Mouse (Mus musculus) cerebellum, adult 2 months (tissue): ENCODE results near the gene Sis. TPM values are rescaled to one million over a fixed set of nuclear protein-coding genes. Genes with fewer than 3 reads are reported as not detected.

ENCODE experiments used
- DNase-seq, 2 experiments: peaks; one replicate each; pipeline ENCODE4 v3.0.0; 2021
- H3K27ac ChIP-seq: fragments of 200-500 bp; 2 replicates; pipeline ENCODE4 v1.5.1; 2012; ENCODE audit warnings: low read length, control low read depth, inconsistent platforms; ENCODE audit not compliant: insufficient read depth
- H3K27me3 ChIP-seq: fragments of 200-500 bp; 2 replicates; pipeline ENCODE4 v1.6.1; 2012; ENCODE audit warnings: inconsistent platforms, mild to moderate bottlenecking, low read length, moderate library complexity; ENCODE audit not compliant: control insufficient read depth, insufficient read depth
- H3K4me1 ChIP-seq: fragments of 200-500 bp; 2 replicates; pipeline ENCODE4 v1.6.1; 2011; ENCODE audit warnings: low read length; ENCODE audit not compliant: control insufficient read depth, insufficient read depth
- H3K4me3 ChIP-seq: fragments of 200-500 bp; replicated peaks from 2 replicates; pipeline ENCODE3; 2011; ENCODE audit warnings: mild to moderate bottlenecking, low read depth, low read length, control low read depth; ENCODE audit not compliant: insufficient read depth
- CTCF ChIP-seq: fragments of 200-500 bp; IDR thresholded peaks from 2 replicates; pipeline ENCODE4 v1.5.1; 2011; ENCODE audit warnings: low read depth, mild to moderate bottlenecking, control low read depth, low read length, moderate library complexity, borderline replicate concordance; ENCODE audit not compliant: insufficient read depth
- POLR2A ChIP-seq: fragments of 200-500 bp; IDR thresholded peaks from 2 replicates; pipeline ENCODE4 v1.6.1; 2011; ENCODE audit warnings: low read length, control low read depth, borderline replicate concordance; ENCODE audit not compliant: insufficient read depth
- WGBS: fragments of 180-500 bp; shearing (Covaris S2); methylation state at CpG from one replicate; pipeline ENCODE4 v1.1.7; 2018; 5-methylcytosine and 5-hydroxymethylcytosine counted together
- polyA plus RNA-seq: library from polyadenylated mRNA; depleted of rRNA; stranded (reverse); fragments of >200 nt; gene quantifications from 2 replicates; pipeline ENCODE4 v1.2.3, GENCODE M21; 2012; rRNA removed

Gene Sis
- 0.02 and 0.06 TPM in 2 replicates for polyA plus RNA-seq

DNA sequence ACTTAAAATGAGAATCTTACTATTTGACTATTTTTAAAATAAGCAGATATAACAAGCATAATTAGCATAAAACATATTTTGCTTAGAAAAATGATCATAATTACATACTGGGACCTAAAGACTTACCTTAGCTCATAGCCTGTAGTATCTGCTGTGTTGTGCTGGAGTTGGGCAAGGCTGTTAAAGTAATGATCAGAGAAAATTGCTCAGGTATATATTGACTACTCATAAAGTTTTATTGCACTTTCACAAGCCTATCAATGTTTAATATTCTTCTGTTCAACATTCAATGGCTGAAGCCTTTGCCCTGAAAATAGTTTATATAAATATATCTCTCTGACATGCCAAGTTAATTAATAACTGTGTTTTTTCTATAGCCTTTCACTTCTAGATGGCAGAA, at the start of gene Sis:
Gene Sis, minus strand, starts transcription at position 189 of the 400 bp plus-strand sequence.
- no peaks in the 10 kb centered on the region for H3K4me1 ChIP-seq
- H3K27ac ChIP-seq = no peak within 1 kb of the TSS
- no peaks in the 10 kb centered on the region for H3K27me3 ChIP-seq
- no peak for DNase-seq
- TF ChIP-seq POLR2A (no peak), CTCF (no peak)
- H3K4me3 ChIP-seq = no peak within 1 kb of the TSS

DNA sequence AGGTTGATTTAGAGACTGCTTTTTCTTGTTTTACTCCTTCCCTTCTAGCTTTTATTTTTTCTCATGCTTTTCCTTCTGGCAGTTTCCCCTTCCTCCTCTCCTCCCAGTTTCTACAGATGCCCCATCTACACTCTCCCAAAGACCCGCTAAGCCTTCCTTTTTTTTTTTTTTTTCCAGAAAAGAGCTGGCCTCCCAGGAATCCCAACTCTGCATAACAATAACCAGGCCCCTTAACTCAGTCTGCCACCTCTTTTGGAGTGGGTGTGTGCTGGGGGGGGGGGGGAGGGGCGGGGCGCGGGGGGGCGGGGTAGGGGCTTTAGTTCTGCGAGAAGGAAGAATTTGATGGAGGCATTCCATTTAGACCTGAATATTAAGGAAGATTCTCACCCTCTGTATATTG, 38.4 kb upstream of the Sis start:
- no peak for DNase-seq
- WGBS = 6% methylated on average over 6 of the region's 6 CpGs
- no peak overlapping the region for H3K4me3 ChIP-seq
- no peak overlapping the region for H3K27ac ChIP-seq
- H3K4me1 ChIP-seq = no peaks in the 10 kb centered on the region
- TF ChIP-seq POLR2A (no peak), CTCF (no peak)
- H3K27me3 ChIP-seq = no peaks in the 10 kb centered on the region

DNA sequence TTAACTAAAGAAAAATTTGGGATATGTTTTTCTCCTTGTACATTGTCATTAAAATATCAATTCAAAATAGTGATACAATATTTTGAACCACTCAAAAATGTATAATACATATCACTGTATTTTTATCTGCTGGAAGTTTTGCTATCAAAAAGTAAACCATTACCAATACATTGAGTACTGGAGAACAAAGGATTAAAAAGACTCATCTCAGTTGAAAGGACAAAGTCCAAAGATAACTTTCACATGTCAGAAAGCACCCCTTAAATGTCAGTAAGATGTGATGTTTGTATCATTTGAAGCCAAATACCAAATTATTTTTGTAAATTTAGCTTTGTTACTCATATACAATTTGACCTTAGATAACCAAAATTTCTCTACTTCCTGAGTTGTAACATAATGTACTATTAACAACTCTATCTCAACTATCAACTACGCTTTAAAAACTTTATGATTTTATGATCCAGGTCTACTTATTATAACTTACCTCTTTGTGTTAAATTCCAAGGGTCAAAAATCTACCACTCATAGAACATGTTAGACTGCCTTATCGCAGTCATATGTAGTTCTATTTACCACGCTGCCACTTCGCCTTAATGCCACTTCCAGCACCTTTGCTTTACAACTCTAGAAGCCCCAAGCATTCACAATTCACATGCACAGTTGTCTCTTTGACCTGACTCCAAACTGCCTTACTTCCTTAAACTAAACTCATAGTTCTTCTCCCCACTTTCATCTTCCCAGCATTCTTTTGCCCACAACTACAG, 35.5 kb upstream of the Sis start:
- TF ChIP-seq POLR2A = no peak
- WGBS = 94% methylated on average over 4 of the region's 4 CpGs

DNA sequence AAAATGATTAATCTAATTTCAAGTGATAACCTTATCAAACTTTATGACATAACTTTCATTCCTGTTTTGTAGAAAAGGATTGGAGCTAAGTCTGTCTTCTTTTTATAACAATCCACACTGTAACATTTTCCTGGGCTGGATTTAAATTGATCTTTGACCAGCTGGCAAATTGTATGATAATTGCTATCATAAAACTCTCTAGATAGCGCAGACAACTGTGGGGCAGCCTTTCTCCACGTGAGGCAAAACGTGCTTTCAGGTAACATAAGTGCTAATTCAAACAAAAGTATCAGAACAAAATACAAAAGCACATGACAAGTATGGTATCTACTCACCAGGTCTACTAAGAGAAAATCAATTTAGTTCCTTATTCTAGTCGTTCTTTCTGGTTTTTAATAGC, 29.9 kb upstream of the Sis start:
- Histone ChIP-seq H3K4me3 (no peak overlapping the region), H3K27ac (no peak overlapping the region), H3K4me1 (no peaks in the 10 kb centered on the region), H3K27me3 (no peaks in the 10 kb centered on the region)
- no peak for DNase-seq
- WGBS = 86% methylated on average over 4 of the region's 4 CpGs
- no peak for TF ChIP-seq CTCF
- TF ChIP-seq POLR2A = no peak

More for the DNA sequence above, 35.5 kb upstream of the Sis start:
- Histone ChIP-seq H3K27me3 (no peaks in the 10 kb centered on the region), H3K27ac (no peak overlapping the region), H3K4me1 (no peaks in the 10 kb centered on the region), H3K4me3 (no peak overlapping the region)
- no peak for DNase-seq

DNA sequence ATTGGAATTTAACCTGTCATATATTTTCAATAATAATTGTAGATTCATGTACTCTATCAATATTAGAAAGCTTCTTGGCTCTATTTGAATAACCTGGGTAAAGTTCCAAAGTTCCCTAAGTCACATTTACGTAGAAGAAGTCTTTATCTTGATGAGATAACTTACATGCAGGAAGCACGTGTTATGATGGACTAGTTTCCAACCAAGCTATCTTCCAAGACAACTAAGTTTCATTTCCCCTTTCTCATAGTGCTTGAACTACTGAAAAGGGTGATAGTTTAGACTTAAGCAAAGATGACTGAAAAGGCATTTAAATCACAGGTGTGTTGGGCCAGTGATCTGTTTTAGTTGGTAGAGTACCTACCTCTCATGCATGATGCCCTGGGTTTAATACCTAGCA, 23.3 kb upstream of the Sis start:
- TF ChIP-seq CTCF = no peak
- no peak for TF ChIP-seq POLR2A
- WGBS = 83% methylated on average over 2 of the region's 2 CpGs

DNA sequence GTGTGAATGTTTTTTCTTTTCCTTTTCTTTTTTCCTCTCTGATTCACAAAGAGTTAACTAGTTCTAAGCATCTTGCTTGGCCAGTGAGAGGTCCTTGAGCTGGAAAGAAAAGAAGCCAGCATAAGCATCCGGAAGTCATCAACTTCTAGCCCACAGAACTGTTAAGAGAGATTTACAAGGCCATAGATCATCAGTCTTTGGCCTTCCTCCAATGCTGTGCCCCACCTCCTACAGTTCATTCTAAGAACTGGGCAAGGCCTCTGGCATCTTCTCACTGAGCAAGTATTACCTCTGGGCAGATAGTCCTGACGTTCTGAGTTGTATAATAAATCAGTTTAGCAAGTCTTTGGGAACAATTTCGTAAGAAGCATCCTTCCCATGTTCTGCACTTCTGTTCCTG, 8.9 kb upstream of the Sis start:
- Histone ChIP-seq H3K27ac (no peak overlapping the region), H3K4me3 (no peak overlapping the region), H3K27me3 (no peaks in the 10 kb centered on the region), H3K4me1 (no peaks in the 10 kb centered on the region)
- no peak for DNase-seq
- TF ChIP-seq CTCF = no peak
- TF ChIP-seq POLR2A = no peak
- WGBS = 29% methylated on average over 3 of the region's 3 CpGs

More for the DNA sequence above, 23.3 kb upstream of the Sis start:
- Histone ChIP-seq H3K4me1 (no peaks in the 10 kb centered on the region), H3K4me3 (no peak overlapping the region), H3K27me3 (no peaks in the 10 kb centered on the region), H3K27ac (no peak overlapping the region)
- DNase-seq = no peak

DNA sequence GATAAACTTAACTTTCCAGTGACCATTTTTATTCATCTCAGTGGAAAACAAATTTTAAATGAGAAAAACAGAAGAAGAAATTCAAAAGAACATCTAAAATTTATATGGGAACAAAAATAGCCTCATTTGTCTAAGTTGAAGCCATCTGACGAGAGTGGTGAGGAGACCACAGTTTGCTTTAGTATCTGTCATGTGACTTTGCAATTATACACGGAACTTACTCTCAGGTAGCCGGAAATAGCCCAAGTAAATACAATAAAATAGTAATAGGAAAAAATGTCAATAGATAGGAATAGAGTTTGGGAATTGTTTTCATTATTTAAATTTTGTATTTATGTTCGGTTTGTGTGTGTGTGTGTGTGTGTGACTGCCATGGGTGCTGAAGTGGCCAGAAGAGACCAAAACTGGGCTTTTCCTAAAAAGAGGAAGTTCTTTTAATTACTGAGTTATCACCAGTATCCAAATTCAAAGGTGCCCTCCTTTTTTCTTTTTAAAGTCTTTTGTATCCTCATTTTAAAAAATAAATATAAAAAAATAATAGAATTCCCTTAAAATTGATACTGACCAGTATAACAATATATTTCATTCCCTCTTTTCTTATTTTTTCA, 48.6 kb downstream of the Sis start:
- 92% methylated on average over 4 of the region's 4 CpGs for WGBS

DNA sequence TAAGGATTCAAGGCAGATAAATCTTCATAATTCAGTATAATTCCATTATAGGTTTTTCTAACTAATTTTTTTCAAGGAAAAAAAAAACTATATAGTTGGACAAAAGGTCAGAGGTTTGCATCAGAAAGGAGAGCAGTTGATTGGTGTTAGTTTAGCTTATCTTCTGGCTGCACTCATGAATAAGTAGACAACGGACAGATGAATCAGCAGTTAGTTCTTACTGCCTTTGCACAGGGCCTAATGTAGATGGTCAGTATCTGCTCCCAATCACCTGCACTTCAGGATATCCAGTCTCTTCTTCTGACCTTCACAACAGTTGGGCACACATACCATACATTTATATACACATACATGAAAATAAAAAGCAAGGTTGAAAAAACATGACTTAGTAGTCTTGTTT, 85.2 kb downstream of the Sis start:
- WGBS = 98% methylated on average over 1 of the region's 1 CpGs
- TF ChIP-seq POLR2A (no peak), CTCF (no peak)
- no peak overlapping the region for H3K27ac ChIP-seq
- no peak for DNase-seq
- H3K27me3 ChIP-seq = no peaks in the 10 kb centered on the region
- no peak overlapping the region for H3K4me3 ChIP-seq
- no peaks in the 10 kb centered on the region for H3K4me1 ChIP-seq

More for the DNA sequence above, 48.6 kb downstream of the Sis start:
- Histone ChIP-seq H3K4me1 (no peaks in the 10 kb centered on the region), H3K27me3 (no peaks in the 10 kb centered on the region), H3K4me3 (no peak overlapping the region), H3K27ac (no peak overlapping the region)
- DNase-seq = no peak
- TF ChIP-seq POLR2A = no peak
- no peak for TF ChIP-seq CTCF
